Mouse (Mus musculus) lung, postnatal 14 days (tissue): ENCODE results near the gene Cd2.

Experiments used
- DNase-seq: peaks from one replicate; pipeline ENCODE4 v3.0.0; 2021

The Cd2 gene

GRCm38 (mm10) chr3:101287911-101288311, at the start of gene Cd2:
Gene Cd2, minus strand, starts transcription at chr3:101287939.
- DNase-seq, result no peak

GRCm38 (mm10) chr3:101328617-101329016, 40.9 kb upstream of the Cd2 start:
- no peak for DNase-seq

- no peak for DNase-seq
Measured at GRCm38 (mm10) chr3:101327248-101327647, 39.5 kb upstream of the Cd2 start.

- DNase-seq, result no peak
Measured at GRCm38 (mm10) chr3:101322437-101322836, 34.7 kb upstream of the Cd2 start.

GRCm38 (mm10) chr3:101320874-101321273, 33.1 kb upstream of the Cd2 start:
- no peak for DNase-seq

GRCm38 (mm10) chr3:101318516-101319170, 30.9 kb upstream of the Cd2 start:
- no peak for DNase-seq

- peak; percentile 47 for DNase-seq
Measured at GRCm38 (mm10) chr3:101318115-101318514, 30.4 kb upstream of the Cd2 start.

- DNase-seq, result no peak
Measured at GRCm38 (mm10) chr3:101314954-101315353, 27.2 kb upstream of the Cd2 start.

GRCm38 (mm10) chr3:101313266-101314051, 25.7 kb upstream of the Cd2 start:
- no peak for DNase-seq

GRCm38 (mm10) chr3:101310977-101311376, 23.2 kb upstream of the Cd2 start:
- no peak for DNase-seq

DNA sequence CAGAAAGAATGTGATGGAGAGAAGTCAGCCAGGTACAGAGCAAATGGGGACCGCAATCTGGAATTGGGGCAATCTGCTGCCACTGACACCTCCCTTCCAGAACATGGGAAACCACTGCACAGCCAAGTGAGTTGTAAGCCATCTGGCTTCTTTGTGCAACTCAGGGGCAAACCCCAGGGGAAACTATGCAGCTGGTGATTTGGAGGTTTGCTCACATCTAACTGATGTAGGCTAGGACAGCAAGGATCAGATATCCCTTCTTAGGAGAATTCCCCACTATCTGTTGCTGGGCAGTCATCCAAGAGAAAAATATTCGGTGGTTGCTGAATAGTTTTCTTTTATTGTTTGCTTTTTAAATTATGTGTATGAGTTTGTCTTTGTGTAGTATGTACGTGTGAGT, 21.9 kb upstream of the Cd2 start:
- no peak for DNase-seq

DNA sequence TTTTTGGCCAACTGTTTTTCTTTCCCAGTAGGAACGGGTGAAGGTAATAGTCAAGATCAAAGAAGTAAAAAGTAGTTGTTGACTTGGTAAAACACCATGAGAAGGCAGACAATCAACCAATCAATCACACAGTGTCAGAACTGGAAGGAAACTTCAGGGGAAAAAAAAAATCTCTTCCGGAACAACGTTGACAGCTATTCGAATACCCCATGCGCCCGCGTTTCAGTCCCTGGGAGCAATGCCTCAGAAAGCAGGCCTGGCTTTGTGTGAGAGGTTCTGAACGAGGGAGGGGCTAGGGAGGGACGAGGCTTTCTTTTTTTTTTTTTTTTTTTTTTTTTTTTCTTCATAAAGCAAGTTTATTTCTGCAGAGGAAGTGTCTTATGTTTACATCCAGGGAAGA, 18.4 kb upstream of the Cd2 start:
- DNase-seq, result no peak

DNA sequence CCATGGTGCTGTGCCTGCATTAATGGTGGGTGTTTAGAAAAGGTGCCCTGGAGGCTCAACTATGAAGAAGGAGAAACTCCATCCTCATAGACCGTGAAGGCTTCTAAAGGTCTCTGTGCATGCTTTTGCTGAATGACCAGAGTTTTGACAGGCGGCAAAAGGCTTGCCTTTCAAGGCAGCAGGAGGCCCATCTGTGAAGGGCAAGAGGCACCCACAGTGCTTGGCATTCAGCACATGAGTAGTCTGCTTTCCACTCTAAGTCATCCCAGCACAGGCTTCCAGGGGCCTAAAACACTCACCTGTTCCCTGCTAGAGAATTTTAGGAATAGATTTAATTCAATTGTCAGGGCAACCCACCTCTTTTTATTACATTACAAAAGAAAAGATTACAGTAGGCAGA, 17.3 kb upstream of the Cd2 start:
- no peak for DNase-seq

DNA sequence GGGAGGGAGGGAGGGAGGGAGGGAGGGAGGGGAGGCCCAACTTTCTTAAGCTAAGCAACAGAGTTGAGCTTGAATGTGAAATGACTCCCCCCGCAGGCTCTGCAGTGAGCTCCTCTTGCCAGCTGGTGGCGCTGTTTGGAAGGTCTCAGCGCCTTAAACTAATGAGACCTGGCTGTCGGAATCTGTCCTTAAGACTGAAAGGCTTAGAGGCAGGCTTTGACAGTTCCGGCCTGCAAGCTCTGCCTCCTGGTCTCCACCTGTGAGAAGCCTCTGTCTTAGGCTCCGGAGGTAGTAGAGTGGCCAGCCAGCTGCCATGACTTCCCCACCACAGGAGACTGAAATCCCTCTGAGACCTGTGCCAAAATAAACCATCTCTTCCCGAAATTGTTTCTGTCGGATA, 16.4 kb upstream of the Cd2 start:
- DNase-seq, result peak; percentile 77

- no peak for DNase-seq
Measured at GRCm38 (mm10) chr3:101300271-101301071, 12.7 kb upstream of the Cd2 start.

GRCm38 (mm10) chr3:101299591-101299990, 11.9 kb upstream of the Cd2 start:
- DNase-seq, result no peak

DNA sequence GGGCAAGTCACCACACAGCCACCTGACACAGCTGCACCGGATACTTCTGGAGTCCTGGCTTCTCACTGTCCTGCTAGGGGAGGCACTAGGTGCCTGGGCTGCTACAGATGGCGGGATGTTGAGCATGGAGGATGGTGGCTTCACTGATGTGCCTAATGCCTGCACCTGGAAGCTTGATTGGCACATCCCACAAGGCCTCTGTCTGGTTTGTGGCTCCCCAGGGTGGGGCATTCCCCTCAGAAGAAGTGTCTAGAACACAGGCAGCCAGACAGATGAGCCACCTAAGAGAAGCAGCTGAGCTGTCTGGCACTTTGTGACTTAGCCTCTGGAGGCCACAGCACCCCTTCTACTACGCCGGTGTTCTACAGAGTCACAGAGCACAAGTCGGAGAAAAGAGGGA, 9.5 kb upstream of the Cd2 start:
- no peak for DNase-seq

DNA sequence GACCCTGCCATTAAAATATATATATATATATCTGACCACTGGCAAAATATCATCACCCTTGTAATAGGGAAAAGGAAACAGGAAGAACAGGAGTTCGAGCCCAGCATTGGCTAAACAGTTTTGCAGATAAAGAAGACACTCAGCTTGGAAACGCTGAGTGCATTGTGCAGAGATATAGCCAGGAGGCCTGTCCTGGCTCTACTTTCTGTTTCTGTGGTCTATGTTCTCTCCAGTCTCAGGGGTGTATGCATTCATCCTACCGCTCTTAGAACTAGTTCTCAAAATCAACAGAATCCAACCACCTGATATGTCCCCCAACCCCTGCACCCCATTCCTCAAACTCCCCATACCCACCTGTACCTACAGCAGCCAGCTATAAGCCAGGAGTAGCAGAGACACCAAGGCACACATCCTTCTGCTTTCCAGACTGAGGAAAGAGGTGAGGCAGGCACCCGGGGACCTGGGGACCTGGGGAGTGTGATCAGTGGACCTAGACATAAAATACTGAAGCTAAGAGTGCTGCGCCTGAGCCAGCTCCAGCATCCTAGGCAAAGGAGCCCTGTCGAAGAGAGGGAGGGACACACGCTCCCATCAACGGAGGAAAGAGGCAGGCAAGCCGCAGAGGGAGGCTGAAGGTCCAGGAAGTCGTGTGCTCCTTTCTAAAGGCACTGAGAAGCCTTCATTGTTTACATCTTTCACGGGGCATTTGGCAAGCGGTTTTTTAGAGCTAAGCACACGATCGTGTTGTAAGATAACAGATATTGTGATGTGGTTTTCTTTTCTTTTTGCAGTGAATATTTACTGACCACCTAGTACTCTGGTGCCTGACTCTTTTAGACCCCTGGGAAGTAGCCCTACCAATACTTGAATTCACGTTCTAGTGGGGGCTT, 8.4 kb upstream of the Cd2 start:
- DNase-seq, result no peak

- peak; percentile 97 for DNase-seq
Measured at GRCm38 (mm10) chr3:101295366-101295867, 7.7 kb upstream of the Cd2 start.

GRCm38 (mm10) chr3:101294487-101295365, 7.0 kb upstream of the Cd2 start:
- no peak for DNase-seq

GRCm38 (mm10) chr3:101293571-101294135, 5.9 kb upstream of the Cd2 start:
- DNase-seq, result no peak
